Mouse (Mus musculus): ENCODE results near the gene Stub1. TPM values are rescaled to one million over a fixed set of nuclear protein-coding genes. Genes with fewer than 3 reads are reported as not detected.

Stub1 gene
- total RNA-seq, 2 experiments from 2014 or later = 73.4 to 99.5 TPM

DNA sequence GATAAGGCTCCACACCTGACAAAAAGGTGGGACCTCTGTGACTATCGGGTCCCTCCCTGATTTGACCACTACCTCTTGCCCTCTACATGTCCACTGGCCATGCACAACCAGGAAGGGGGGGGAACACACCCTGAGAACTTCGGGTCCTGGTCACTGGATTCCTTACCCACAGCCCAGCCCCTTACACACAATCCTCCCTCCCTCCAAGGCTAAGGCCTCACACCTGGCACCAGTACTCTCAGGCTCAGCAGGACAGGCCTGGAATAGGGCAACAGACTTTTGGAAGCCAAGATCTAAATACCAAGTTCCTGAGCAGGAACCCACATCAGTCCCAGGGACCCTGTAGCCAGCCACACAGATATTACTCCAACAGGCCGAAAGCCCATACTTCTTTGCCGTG, 5.7 kb upstream of the Stub1 start:
- ATAC-seq (replicated peaks; ENCODE audit: poor library complexity) = no peak

- ATAC-seq (replicated peaks; ENCODE audit: poor library complexity) = no peak
Measured at GRCm38 (mm10) chr17:25837533-25837932, 4.3 kb upstream of the Stub1 start.

DNA sequence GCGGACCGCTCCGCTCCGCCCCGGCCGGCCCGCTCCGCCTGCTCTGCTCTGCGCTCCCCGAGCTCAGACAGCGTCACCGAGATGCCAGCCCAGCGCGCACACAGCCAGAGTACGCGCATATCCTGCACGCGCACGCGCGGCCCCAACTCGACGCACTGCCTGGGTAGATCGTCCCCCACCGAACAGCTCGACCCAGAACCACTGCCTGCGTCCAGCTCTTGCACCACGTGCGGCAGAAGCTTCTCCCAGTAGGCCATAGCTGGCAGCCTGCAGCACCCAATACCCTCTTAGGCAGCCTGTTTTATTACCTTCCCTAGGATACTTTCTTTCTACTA, 3.8 kb upstream of the Stub1 start, which contains the start of gene Rhbdl1:
Rhbdl1 (minus strand) TSS at position 220 of the 335 bp plus-strand sequence.
- peak; percentile 48 for ATAC-seq (replicated peaks; ENCODE audit: poor library complexity)

DNA sequence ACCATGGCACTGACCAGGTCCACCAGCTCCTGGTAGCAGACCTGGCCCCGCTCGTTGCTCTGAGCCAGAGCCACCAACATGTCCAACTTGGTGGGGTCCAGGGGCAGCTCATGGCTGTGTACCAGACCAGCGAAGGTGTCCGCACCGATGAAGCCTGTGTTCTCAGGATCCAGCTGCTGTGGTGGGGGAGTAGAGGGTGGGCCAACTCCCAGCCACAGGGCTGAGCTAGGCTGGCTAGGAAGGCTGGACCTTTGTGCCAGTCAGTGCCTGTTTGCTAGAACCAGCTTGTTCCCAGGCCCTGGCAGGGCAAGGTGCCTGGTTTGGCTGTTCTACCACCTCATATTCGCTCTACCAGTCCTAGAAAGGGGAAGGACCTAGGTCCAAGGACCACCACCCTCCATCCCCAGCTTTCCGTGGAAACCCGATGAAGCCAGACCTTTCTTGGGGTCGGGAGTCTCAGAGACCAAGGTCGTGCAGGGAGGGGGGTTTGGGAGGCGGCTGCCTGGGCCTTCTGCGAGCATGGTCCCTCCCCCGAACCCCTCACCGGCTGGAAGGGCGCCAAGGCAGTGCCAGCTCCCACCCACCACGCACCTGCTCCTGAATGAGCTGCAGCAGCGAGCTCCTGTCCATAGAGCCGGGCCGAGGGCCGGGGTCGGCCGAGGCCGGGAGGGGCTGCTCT, 3.3 kb upstream of the Stub1 start:
- no peak for ATAC-seq (replicated peaks; ENCODE audit: poor library complexity)

DNA sequence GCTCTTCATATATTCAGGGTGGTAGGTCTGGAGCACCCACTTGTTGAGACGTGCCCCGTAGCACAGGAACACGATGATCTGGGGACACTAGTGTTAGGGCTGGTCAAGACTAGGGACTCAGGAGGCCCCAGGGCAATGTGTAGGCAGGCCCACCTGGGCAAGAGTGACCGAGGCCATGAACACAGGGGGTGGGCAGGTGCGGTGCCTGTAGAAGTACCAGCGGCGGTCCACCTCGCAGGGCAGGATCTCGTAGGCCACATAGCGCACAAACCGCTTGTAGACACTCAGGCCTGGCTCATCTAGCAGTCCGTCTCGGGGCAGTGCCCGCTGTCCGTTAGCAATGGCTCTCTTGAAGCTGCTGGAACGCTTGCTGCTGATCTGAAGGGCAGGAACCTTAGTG, 2.6 kb upstream of the Stub1 start:
- no peak for ATAC-seq (replicated peaks; ENCODE audit: poor library complexity)

DNA sequence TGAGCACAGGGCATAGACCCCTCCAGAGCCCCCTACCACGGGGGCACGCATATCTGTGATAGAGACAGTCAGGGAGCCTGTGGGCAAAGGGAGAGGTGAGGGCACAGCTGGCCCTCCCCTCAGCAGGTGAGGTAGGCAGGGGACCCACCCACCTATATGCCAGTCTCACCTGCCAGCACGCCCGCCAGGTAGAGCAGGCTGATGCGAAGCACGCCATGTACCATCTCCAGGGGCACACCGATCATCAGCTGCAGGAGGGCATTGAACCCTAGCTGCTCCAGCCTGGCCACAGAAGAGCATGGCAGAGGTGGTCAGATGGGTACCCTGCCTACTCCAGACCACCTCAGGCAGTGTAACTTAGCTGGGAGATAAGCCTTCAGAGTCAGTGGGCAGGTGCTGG, 2.1 kb upstream of the Stub1 start:
- ATAC-seq (replicated peaks; ENCODE audit: poor library complexity) = no peak

- ATAC-seq (replicated peaks; ENCODE audit: poor library complexity) = no peak
Measured at GRCm38 (mm10) chr17:25834595-25835222, 1.5 kb upstream of the Stub1 start.

DNA sequence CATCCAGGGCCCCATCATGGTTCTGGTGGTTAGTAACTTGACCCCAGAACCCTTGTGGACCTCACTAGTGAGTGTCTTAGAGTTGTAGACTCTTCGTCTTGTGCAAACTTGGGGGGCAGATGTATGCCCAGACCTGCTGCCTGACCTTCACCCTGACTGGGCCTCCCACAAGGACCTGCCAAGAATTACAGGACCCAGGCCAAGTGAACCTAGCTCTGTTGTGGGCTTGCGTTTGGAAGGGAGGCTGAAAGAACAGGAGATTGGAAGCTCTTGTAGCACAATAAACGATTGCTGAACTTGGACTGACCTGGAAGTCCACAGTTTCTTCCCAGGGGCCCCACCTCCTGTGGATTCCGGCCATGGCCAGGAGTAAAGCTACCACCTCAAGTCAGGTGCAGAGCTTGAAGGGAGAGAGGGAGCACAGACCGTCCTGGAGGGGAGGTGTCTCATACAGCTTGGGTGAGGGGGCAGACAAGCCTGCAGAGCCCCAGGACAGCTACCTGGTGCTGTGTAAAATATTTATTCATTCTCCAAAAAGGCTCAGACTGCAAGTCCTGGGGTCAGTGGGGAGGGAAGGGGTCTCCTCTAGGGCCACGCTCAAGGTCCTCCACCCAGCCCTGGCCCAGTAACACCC, 874 bp upstream of the Stub1 start:
- no peak for ATAC-seq (replicated peaks; ENCODE audit: poor library complexity)

- peak; percentile 71 for ATAC-seq (replicated peaks; ENCODE audit: poor library complexity)
Measured at GRCm38 (mm10) chr17:25832436-25833290, 541 bp downstream of the Stub1 start.

DNA sequence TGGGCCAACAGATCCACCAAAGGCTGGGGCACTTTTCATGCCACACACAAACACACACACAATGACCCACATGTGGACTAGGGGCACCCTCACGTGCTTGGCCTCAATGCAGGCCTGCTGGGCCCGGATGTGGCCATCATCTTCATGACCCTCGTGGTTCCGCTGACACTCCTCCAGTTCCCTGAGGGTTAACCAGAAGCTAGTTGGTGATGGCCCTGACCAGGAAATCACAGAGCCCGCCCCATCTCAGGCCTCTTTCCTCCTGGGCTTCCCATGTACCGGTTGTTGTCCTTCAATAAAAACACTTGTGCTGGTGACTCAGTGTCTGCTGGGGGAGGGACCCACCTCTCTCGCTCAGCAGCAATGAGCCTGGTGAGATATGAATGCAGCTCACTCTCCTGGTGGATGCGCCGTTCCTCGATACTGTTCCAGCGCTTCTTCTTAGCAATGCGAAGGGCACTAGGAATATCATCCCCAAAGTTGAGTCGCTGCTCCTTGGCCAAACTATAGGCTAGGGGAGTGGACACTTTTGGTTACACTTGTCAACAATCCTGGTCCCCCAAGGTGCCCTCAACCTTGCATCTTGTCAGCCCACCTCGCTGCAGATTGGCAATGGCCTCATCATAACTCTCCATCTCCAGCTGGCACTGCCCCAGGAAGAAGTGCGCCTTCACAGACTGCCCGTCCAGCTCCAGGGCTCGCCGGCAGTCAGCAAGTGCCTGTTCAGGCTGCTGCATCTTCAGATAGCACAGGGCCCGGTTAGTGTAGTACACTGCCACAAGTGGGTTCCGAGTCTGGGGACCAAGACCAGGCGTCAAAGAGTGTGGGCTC, 1.5 kb downstream of the Stub1 start:
- ATAC-seq (replicated peaks; ENCODE audit: poor library complexity) = no peak

GRCm38 (mm10) chr17:25830806-25831431, 2.3 kb downstream of the Stub1 start:
- ATAC-seq (replicated peaks; ENCODE audit: poor library complexity) = no peak

GRCm38 (mm10) chr17:25830200-25830753, 2.9 kb downstream of the Stub1 start:
- no peak for ATAC-seq (replicated peaks; ENCODE audit: poor library complexity)

DNA sequence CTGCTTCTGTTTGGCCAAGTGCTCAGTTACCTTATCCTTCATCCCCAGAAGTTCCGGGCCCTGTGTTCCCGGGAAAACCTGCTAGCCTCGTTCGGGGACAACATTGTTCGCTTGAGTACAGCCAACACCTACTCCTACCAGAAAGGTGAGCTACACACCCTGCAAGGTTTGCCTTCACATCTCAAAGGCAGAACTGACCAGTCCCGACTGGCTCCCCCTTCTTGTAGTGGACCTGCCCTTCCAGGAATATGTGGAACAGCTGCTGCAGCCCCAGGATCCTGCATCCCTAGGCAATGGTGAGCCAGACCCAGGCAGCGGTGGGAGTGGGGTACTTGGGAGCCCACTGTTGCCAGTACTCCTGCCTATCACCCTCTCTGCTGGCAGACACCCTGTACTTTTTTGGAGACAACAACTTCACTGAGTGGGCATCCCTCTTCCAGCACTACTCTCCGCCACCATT, 3.6 kb downstream of the Stub1 start:
- ATAC-seq (replicated peaks; ENCODE audit: poor library complexity) = no peak

- peak; percentile 56 for ATAC-seq (replicated peaks; ENCODE audit: poor library complexity)
Measured at GRCm38 (mm10) chr17:25828712-25829557, 4.3 kb downstream of the Stub1 start, which contains the start of gene Jmjd8. Jmjd8 (plus strand) TSS chr17:25828867.

- no peak for ATAC-seq (replicated peaks; ENCODE audit: poor library complexity)
Measured at GRCm38 (mm10) chr17:25828223-25828594, 5.0 kb downstream of the Stub1 start.

GRCm38 (mm10) chr17:25827546-25828222, 5.5 kb downstream of the Stub1 start:
- ATAC-seq (replicated peaks; ENCODE audit: poor library complexity) = no peak

DNA sequence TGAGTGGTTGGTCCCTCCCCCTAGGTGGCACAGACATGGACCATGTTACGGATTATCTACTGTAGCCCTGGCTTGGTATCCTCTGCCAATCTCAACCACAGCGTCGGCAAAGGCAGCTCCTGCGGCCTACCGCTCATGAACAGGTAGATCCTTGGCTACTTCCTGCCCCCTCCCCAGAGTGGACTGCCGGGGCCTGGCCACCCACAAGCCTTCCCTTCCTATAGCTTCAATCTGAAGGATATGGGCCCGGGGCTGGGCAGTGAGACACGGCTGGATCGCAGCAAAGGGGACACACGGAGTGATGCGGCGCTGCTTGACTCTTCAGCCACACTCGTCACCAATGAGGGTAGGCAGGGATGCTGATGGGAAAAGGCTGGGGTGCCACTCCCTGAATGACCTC, 6.2 kb downstream of the Stub1 start:
- no peak for ATAC-seq (replicated peaks; ENCODE audit: poor library complexity)

- ATAC-seq (replicated peaks; ENCODE audit: poor library complexity) = no peak
Measured at GRCm38 (mm10) chr17:25825984-25826570, 7.1 kb downstream of the Stub1 start.
